Mouse (Mus musculus) stomach, postnatal 0 days (tissue): Measurements from ENCODE around the gene P3h4.

Experiments used
- CTCF ChIP-seq: IDR thresholded peaks from 2 replicates; pipeline ENCODE4 v1.5.1; 2016; ENCODE audit warnings: antibody characterized with exemption, low read depth, mild to moderate bottlenecking, moderate library complexity
- EP300 ChIP-seq: optimal IDR thresholded peaks from 2 replicates; pipeline ENCODE3; 2016; ENCODE audit warnings: antibody characterized with exemption

GRCm38 (mm10) chr11:100406273-100406672 lies 8.4 kb downstream of the P3h4 start:
- no peak for TF ChIP-seq CTCF
- TF ChIP-seq EP300, result no peak
